In the genomic region with DNA sequence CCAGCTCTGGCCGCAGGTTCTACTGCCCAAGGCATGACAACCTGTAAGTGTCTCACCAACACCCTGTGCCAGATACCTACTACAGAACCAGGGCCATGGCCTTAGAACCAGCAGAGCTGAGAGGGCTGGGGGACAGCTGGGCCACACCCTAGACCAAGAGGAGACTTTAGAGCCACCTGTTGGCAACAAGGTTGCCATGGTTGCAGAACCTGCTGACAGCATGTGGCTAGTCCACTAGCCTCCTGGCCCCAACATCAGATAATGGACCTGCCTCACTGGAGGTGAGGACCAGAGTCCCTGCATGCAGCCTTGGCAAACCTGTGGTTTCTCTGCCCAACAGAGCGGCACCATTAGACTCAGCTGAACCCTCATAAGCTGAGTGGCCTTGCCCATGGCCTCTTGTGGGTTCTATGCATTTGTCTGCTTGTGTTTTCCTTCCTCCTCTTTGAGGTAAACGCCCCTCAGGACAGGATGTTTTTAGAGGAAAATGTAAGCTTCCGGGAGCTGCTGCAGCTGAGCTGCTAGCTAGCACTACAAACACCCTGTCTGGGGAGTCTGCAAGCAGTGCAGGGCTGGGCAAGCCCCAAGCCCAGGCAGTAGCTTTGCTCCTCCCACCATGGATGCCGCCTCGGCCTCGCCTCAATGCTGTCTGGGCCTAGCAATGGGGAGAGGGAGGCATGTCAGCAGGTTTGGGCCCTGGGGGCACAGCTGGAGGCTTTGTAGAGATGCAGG, we compare ENCODE assay signal across 8 mouse cellular contexts. TPM values are rescaled to one million over a fixed set of nuclear protein-coding genes. Genes with fewer than 3 reads are reported as not detected.
DNase-seq lines count a peak whose midpoint lies in the region; ATAC-seq and TF ChIP-seq lines count a peak whose summit lies in the region.

No protein-coding gene starts in this region.

- no peaks in the 10 kb centered on the region for H3K27me3 ChIP-seq in kidney, embryonic 14.5 days (ENCODE audit: control insufficient read depth, insufficient read depth, low read length)
- no peaks in the 10 kb centered on the region for H3K27me3 ChIP-seq in kidney, adult 2 months (replicated peaks; ENCODE audit: control insufficient read depth, insufficient read depth, low read length)
- H3K27me3 ChIP-seq in limb, embryonic 12.5 days, result no peaks in the 10 kb centered on the region
- H3K27me3 ChIP-seq in splenic B cell, adult 2 months (ENCODE audit: control insufficient read depth, insufficient read depth, low read length, poor library complexity, severe bottlenecking), result no peaks in the 10 kb centered on the region
- H3K27me3 ChIP-seq in forebrain, embryonic 13.5 days, result no peaks in the 10 kb centered on the region

- WGBS in kidney, embryonic 14.5 days, result 63% methylated on average over 7 of the region's 7 CpGs
- WGBS in kidney, adult 2 months, result 59% methylated on average over 7 of the region's 7 CpGs
- 75% methylated on average over 7 of the region's 7 CpGs for WGBS in limb, embryonic 12.5 days
- 64% methylated on average over 7 of the region's 7 CpGs for WGBS in forebrain, embryonic 13.5 days

- no peak for TF ChIP-seq CTCF in kidney, adult 2 months (conservative IDR thresholded peaks at IDR 0.05; ENCODE audit: insufficient read depth, insufficient read length, low read depth, low read length)

- DNase-seq in kidney, adult 2 months, result no peak
- peak; percentile 72 for DNase-seq in ZHBTc4 (ENCODE audit: low read depth, low spot score)
- peak; percentile 30 for DNase-seq in splenic B cell, adult 2 months (ENCODE audit: low read depth, low spot score)
- no peak for DNase-seq in yolk sac, embryonic 10.5 days (ENCODE audit: low spot score)
- no peak for DNase-seq in urinary bladder, adult 2 months (ENCODE audit: low spot score)

- no peak overlapping the region for H3K4me2 ChIP-seq in kidney, embryonic 14.5 days (replicated peaks; ENCODE audit: low read depth, low read length)
- no peak overlapping the region for H3K4me2 ChIP-seq in limb, embryonic 12.5 days
- H3K4me2 ChIP-seq in forebrain, embryonic 13.5 days, result no peak overlapping the region

- TF ChIP-seq POLR2A in kidney, adult 2 months (IDR thresholded peaks at IDR 0.05; ENCODE audit: low read depth, low read length), result no peak

- ATAC-seq in kidney, embryonic 14.5 days (ENCODE audit: low FRiP score, low TSS enrichment), result no peak
- ATAC-seq in limb, embryonic 12.5 days (ENCODE audit: insufficient number of reproducible peaks, insufficient read depth, low FRiP score, low TSS enrichment, low read depth), result no peak
- ATAC-seq in forebrain, embryonic 13.5 days, result no peak

- H3K36me3 ChIP-seq in kidney, embryonic 14.5 days (ENCODE audit: control insufficient read depth, insufficient read depth, low read length), result 0 out of 2 replicates have a peak, but pooled peaks cover 4% of the 10 kb centered on the region
- H3K36me3 ChIP-seq in kidney, adult 2 months (ENCODE audit: control insufficient read depth, insufficient read depth, low read length), result no peaks in the 10 kb centered on the region
- no peaks in the 10 kb centered on the region for H3K36me3 ChIP-seq in limb, embryonic 12.5 days
- H3K36me3 ChIP-seq in splenic B cell, adult 2 months (ENCODE audit: control insufficient read depth, insufficient read depth, low read length, poor library complexity, severe bottlenecking), result no peaks in the 10 kb centered on the region
- no peaks in the 10 kb centered on the region for H3K36me3 ChIP-seq in forebrain, embryonic 13.5 days (ENCODE audit: poor library complexity, severe bottlenecking)

- H3K4me1 ChIP-seq in kidney, embryonic 14.5 days (ENCODE audit: control insufficient read depth, insufficient read depth, low read length), result peaks cover 5% of the 10 kb centered on the region; the same call in 1 of the 2 replicates
- H3K4me1 ChIP-seq in kidney, adult 2 months (ENCODE audit: control insufficient read depth, insufficient read depth, low read length), result no peaks in the 10 kb centered on the region
- H3K4me1 ChIP-seq in limb, embryonic 12.5 days (replicated peaks), result peaks cover 42% of the 10 kb centered on the region
- 0 out of 2 replicates have a peak, but pooled peaks cover 7% of the 10 kb centered on the region for H3K4me1 ChIP-seq in forebrain, embryonic 13.5 days

- H3K27ac ChIP-seq in kidney, embryonic 14.5 days (ENCODE audit: low read depth, low read length), result peak overlapping the region; percentile 24; the same call in 1 of the 2 replicates
- no peak overlapping the region for H3K27ac ChIP-seq in kidney, adult 2 months (ENCODE audit: insufficient read depth, low read depth, low read length)
- H3K27ac ChIP-seq in limb, embryonic 12.5 days, result 0 out of 2 replicates have a peak overlapping the region, but pooled peaks have one; percentile 1
- H3K27ac ChIP-seq in forebrain, embryonic 13.5 days, result no peak overlapping the region

- H3K9me3 ChIP-seq in kidney, embryonic 14.5 days (ENCODE audit: control insufficient read depth, low read length), result no peaks in the 10 kb centered on the region
- H3K9me3 ChIP-seq in limb, embryonic 12.5 days, result no peaks in the 10 kb centered on the region
- H3K9me3 ChIP-seq in forebrain, embryonic 13.5 days (replicated peaks), result no peaks in the 10 kb centered on the region

- H3K4me3 ChIP-seq in kidney, embryonic 14.5 days (ENCODE audit: low read length), result no peak overlapping the region
- H3K4me3 ChIP-seq in kidney, adult 2 months (ENCODE audit: insufficient read depth, low read depth, low read length), result no peak overlapping the region
- no peak overlapping the region for H3K4me3 ChIP-seq in limb, embryonic 12.5 days (replicated peaks)
- H3K4me3 ChIP-seq in forebrain, embryonic 13.5 days, result no peak overlapping the region

- H3K9ac ChIP-seq in kidney, embryonic 14.5 days (ENCODE audit: low read depth, low read length), result no peak overlapping the region
- no peak overlapping the region for H3K9ac ChIP-seq in limb, embryonic 12.5 days (replicated peaks)
- H3K9ac ChIP-seq in forebrain, embryonic 13.5 days, result no peak overlapping the region

RNA-seq across cellular contexts. Expression of a gene that starts 14.5 kb away (rescaled TPM):
- 18.1 and 27.5 TPM in 2 replicates for polyA plus RNA-seq in kidney, embryonic 14.5 days (2014; fragmentation: Nextera tagmentation; extraction: Ambion mirVana)
- 2.1 and 13.2 TPM in 2 replicates for polyA plus RNA-seq in kidney, adult 2 months (2012; rRNA removed)
- polyA plus RNA-seq in limb, embryonic 12.5 days (2016; fragmentation: Nextera tagmentation; extraction: Ambion mirVana), result 12.6 and 13.7 TPM in 2 replicates
- 2.2 and 2.3 TPM in 2 replicates for polyA plus RNA-seq in forebrain, embryonic 13.5 days (2015; fragmentation: Nextera tagmentation; extraction: Ambion mirVana)
- 6.1 and 8.1 TPM in 2 replicates for polyA plus RNA-seq in urinary bladder, adult 2 months (2012; rRNA removed)

RNA-seq across cellular contexts. Expression of a gene that starts 36.5 kb away (rescaled TPM):
- polyA plus RNA-seq in kidney, embryonic 14.5 days (2014; fragmentation: Nextera tagmentation; extraction: Ambion mirVana), result 843 and 964 TPM in 2 replicates
- polyA plus RNA-seq in kidney, adult 2 months (2012; rRNA removed), result 34.4 and 68.9 TPM in 2 replicates
- 871 and 976 TPM in 2 replicates for polyA plus RNA-seq in limb, embryonic 12.5 days (2016; fragmentation: Nextera tagmentation; extraction: Ambion mirVana)
- 1,072 and 1,145 TPM in 2 replicates for polyA plus RNA-seq in forebrain, embryonic 13.5 days (2015; fragmentation: Nextera tagmentation; extraction: Ambion mirVana)
- 206 and 212 TPM in 2 replicates for polyA plus RNA-seq in urinary bladder, adult 2 months (2012; rRNA removed)

RNA-seq across cellular contexts. Expression of a gene that starts 54.5 kb away (rescaled TPM):
- polyA plus RNA-seq in kidney, embryonic 14.5 days (2014; fragmentation: Nextera tagmentation; extraction: Ambion mirVana), result not detected in 2 replicates
- not detected in 2 replicates for polyA plus RNA-seq in kidney, adult 2 months (2012; rRNA removed)
- polyA plus RNA-seq in limb, embryonic 12.5 days (2016; fragmentation: Nextera tagmentation; extraction: Ambion mirVana), result not detected in 2 replicates
- not detected in 2 replicates for polyA plus RNA-seq in forebrain, embryonic 13.5 days (2015; fragmentation: Nextera tagmentation; extraction: Ambion mirVana)
- polyA plus RNA-seq in urinary bladder, adult 2 months (2012; rRNA removed), result not detected in 2 replicates

Comparison
In these comparisons a context has a peak if more than half of its experiments do, and no peak if none do; other contexts are left out.
1. H3K27ac ChIP-seq: peak in kidney, embryonic 14.5 days (single experiment) and limb, embryonic 12.5 days (single experiment); none in kidney, adult 2 months (single experiment) and forebrain, embryonic 13.5 days (single experiment).
2. DNase-seq: peak in ZHBTc4 (single experiment) and splenic B cell, adult 2 months (single experiment); none in kidney, adult 2 months (single experiment), yolk sac, embryonic 10.5 days (single experiment) and urinary bladder, adult 2 months (single experiment).